Mouse (Mus musculus) small intestine, adult 2 months (tissue): Measurements from ENCODE around the gene Rad54l2.

Source experiments
- CTCF ChIP-seq: fragments of 200-500 bp; IDR thresholded peaks from 2 replicates; pipeline ENCODE4 v1.5.1; 2012; ENCODE audit warnings: low read depth, mild to moderate bottlenecking, control low read depth, inconsistent platforms, low read length, moderate library complexity, mixed read lengths; ENCODE audit not compliant: insufficient replicate concordance, insufficient read length; ENCODE audit errors: extremely low read depth
- POLR2A ChIP-seq: fragments of 200-500 bp; IDR thresholded peaks from 2 replicates; pipeline ENCODE4 v1.6.1; 2012; ENCODE audit warnings: low read depth, mild to moderate bottlenecking, control low read depth, inconsistent platforms, low read length, moderate library complexity

DNA sequence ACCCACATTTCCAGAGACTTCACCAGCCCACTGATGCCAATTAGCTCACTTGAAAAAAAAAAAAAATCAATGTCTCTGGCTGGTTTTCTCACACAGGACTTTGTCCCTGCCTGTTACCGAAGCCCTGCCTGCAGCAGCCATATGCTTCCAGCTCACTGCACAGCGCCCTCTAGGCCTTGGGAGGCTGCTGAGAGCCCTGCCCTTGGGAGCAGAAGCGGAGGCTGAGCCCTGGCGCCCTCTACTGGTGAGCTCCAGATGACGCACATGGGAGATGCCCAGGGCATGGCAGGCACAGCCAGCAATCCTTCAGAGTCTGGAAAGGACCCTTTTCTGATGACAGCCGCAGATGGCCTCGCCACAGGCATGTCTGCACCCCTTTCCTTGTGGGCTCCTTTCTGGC lies 145.9 kb downstream of the Rad54l2 start:
- TF ChIP-seq POLR2A (no peak), CTCF (peak; percentile 70; the same call in 1 of the 2 replicates)
